Mouse (Mus musculus) fat pad, adult 2 months (tissue): ENCODE measurements at regions not wholly inside any gene's neighbourhood (a gene's known extent, or its start where the extent isn't known, plus 50 kb on each side); places are given as distances from the start of the nearest gene placed in this dataset.
"Not testable (repeated sequence)": the region's sequence is repeated elsewhere in the genome, so short reads cannot be mapped to it uniquely, and the experiment has no call there.

Source experiments
- DNase-seq: peaks from one replicate; pipeline ENCODE4 v3.0.0-alpha.2; 2011; ENCODE audit warnings: low read depth, low spot score; ENCODE audit errors: extremely low read depth

DNA sequence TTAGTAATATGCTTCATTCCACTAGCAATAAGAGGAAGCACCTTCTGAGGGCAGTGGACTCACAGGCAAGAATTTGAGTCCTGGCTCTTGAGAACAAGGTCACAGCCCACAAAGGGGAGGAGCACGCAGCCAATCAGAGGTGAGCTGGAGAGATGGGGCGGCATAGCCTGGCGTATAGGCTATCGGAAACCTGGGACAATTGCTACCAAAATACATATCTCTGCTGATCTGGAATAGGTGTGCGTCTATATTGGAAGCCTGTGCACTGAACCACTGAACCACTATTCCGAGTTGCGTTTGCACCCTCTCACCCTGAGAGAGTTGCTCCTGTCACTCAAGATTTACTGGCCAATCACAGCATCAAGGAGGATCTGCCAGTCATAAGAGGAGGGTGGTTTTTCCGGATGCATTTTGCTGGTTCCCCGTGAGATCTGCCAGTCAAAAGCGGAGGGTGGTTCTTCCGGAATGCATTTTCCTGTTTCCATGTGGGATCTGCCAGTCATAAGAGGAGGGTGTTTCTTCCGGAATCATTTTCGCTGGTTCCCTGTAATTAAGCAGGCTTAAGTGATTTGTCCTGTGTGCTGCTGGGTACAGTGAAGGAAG is 80.1 kb upstream of the Riok2 start:
- peak; percentile 45 for DNase-seq

DNA sequence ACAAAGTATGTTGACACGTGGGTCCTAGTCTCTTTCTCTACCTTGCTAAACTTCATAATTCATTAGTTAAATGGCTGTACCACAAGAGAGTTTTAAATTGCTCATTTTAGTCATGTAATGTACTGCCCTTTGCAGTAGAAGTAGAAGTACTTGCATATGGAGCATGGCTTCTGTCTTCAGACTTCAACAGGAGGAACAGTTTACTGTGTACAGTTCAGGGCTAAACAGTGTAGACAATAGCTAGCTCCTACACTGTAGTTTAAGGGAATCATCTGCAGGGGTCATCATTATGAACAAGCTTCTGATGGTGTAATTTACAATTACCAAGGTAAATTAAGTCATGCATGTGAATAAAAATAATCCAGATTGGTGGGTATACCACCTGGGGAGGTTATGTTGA is 79.1 kb upstream of the Riok2 start:
- DNase-seq = not testable (repeated sequence)

- DNase-seq = not testable (repeated sequence)
Observed at GRCm38 (mm10) chr17:17303496-17303895, 70.6 kb upstream of the Riok2 start.
